10 mouse cellular contexts compared by ENCODE assay signal in genomic region chr8:120887254-120887653, GRCm38 (mm10).
DNase-seq lines count a peak whose midpoint lies in the region; TF ChIP-seq lines count a peak whose summit lies in the region.
"Had no signal": no experiment of that assay in that cellular context is flagged by ENCODE, and none has a peak within 500 bp of the region (broad histone marks: within the 10 kb centered on the region; RNA-seq: fewer than 3 reads in every experiment).

No protein-coding gene starts in this region.

- no peak overlapping the region for H3K27ac ChIP-seq in left cerebral cortex, adult 2 months

- no peak overlapping the region for H3K4me3 ChIP-seq in left cerebral cortex, adult 2 months

- peak; percentile 45 for TF ChIP-seq CTCF in left cerebral cortex, adult 2 months (IDR thresholded peaks at IDR 0.05)

- no peak for DNase-seq in left cerebral cortex, adult 2 months (ENCODE audit: extremely low spot score in 1 of 2, low spot score in 2 of 2)
- no peak for DNase-seq in left cerebral cortex, adult 8-10 months (ENCODE audit: low spot score in 2 of 2)
- DNase-seq in CD4-positive, CD25-positive, alpha-beta regulatory T cell, adult 2 months (ENCODE audit: low read depth, low spot score) = peak; percentile 61
- peak; percentile 70 for DNase-seq in ZHBTc4 (ENCODE audit: low read depth, low spot score)
- DNase-seq in naive thymus-derived CD4-positive, alpha-beta T cell, adult 2 months (ENCODE audit: low read depth) = peak; percentile 40
- DNase-seq in cerebellum, adult 18-20 months = no peak
- DNase-seq in adrenal gland, adult 8-10 months = no peak
- no peak for DNase-seq in layer of hippocampus, postnatal 14 days (ENCODE audit: low spot score in 2 of 2)
- DNase-seq: heart, postnatal 14 days; midbrain, embryonic 14.5 days had no signal

- intact Hi-C loops in left cerebral cortex, adult 2 months (cut with DNase I) = loop anchor here (5.0 kb wide), 1 partner anchor 190 kb away; no protein-coding TSS in a partner anchor

Comparison
In these comparisons a context has a peak if more than half of its experiments do, and no peak if none do; other contexts are left out.
1. DNase-seq: peak in CD4-positive, CD25-positive, alpha-beta regulatory T cell, adult 2 months (single experiment), ZHBTc4 (single experiment) and naive thymus-derived CD4-positive, alpha-beta T cell, adult 2 months (single experiment); none in left cerebral cortex, adult 2 months (0 of 2), left cerebral cortex, adult 8-10 months (0 of 2), cerebellum, adult 18-20 months (0 of 2), adrenal gland, adult 8-10 months (single experiment) and layer of hippocampus, postnatal 14 days (0 of 2).